Mouse (Mus musculus) 3T3-L1 (cell line): Measurements from ENCODE around the gene Mark3.

Experiments used
- DNase-seq: peaks from one replicate; pipeline ENCODE4 v3.0.0-alpha.2; 2015; ENCODE audit warnings: low read depth, low spot score

Mark3 gene

GRCm38 (mm10) chr12:111698346-111698913 is 124.1 kb downstream of the Mark3 start:
- DNase-seq = no peak

GRCm38 (mm10) chr12:111699542-111699941 is 125.2 kb downstream of the Mark3 start:
- no peak for DNase-seq

- peak; percentile 65 for DNase-seq
Measured at GRCm38 (mm10) chr12:111700920-111701458, 126.7 kb downstream of the Mark3 start.

- no peak for DNase-seq
Measured at GRCm38 (mm10) chr12:111703301-111703700, 129.0 kb downstream of the Mark3 start.

GRCm38 (mm10) chr12:111704609-111705008 is 130.3 kb downstream of the Mark3 start:
- DNase-seq = peak; percentile 98

GRCm38 (mm10) chr12:111705186-111705973 is 131.1 kb downstream of the Mark3 start:
- DNase-seq = peak; percentile 78
